Mouse (Mus musculus) CH12F3 (cell line): Measurements from ENCODE around the gene Pde4dip.

Experiments used
- in situ Hi-C: fragments of 300-500 bp; cut with MboI; formaldehyde crosslinking; loops from 2 replicates; pipeline ENCODE4 v1.14.3; 2020; ENCODE audit warnings: low sequenced_read_pairs

The Pde4dip gene

GRCm38 (mm10) chr3:97810334-97810733, 78.2 kb downstream of the Pde4dip start:
- in situ Hi-C loops = no loop called here

GRCm38 (mm10) chr3:97805559-97805958, 82.9 kb downstream of the Pde4dip start:
- in situ Hi-C loops = no loop called here

GRCm38 (mm10) chr3:97803675-97804074, 84.8 kb downstream of the Pde4dip start:
- in situ Hi-C loops = no loop called here

GRCm38 (mm10) chr3:97802927-97803326, 85.6 kb downstream of the Pde4dip start:
- in situ Hi-C loops = no loop called here

GRCm38 (mm10) chr3:97802297-97802696, 86.2 kb downstream of the Pde4dip start:
- in situ Hi-C loops = no loop called here

GRCm38 (mm10) chr3:97801178-97801699, 87.3 kb downstream of the Pde4dip start:
- in situ Hi-C loops = no loop called here

- in situ Hi-C loops = no loop called here
Measured at GRCm38 (mm10) chr3:97800657-97801056, 87.8 kb downstream of the Pde4dip start.

GRCm38 (mm10) chr3:97800004-97800403, 88.5 kb downstream of the Pde4dip start:
- in situ Hi-C loops = no loop called here

- in situ Hi-C loops = no loop called here
Measured at GRCm38 (mm10) chr3:97799267-97799666, 89.2 kb downstream of the Pde4dip start.

GRCm38 (mm10) chr3:97797371-97797770, 91.1 kb downstream of the Pde4dip start:
- in situ Hi-C loops = no loop called here

GRCm38 (mm10) chr3:97793995-97794394, 94.5 kb downstream of the Pde4dip start:
- in situ Hi-C loops = no loop called here

GRCm38 (mm10) chr3:97790150-97790549, 98.4 kb downstream of the Pde4dip start:
- in situ Hi-C loops = no loop called here

- in situ Hi-C loops = no loop called here
Measured at GRCm38 (mm10) chr3:97789317-97789716, 99.2 kb downstream of the Pde4dip start.

GRCm38 (mm10) chr3:97776195-97776594, 112.3 kb downstream of the Pde4dip start:
- in situ Hi-C loops = loop anchor here (10.0 kb wide), 1 partner anchor 119 kb away; no protein-coding TSS in a partner anchor

- in situ Hi-C loops = loop anchor here (10.0 kb wide), 1 partner anchor 119 kb away; no protein-coding TSS in a partner anchor
Measured at GRCm38 (mm10) chr3:97775742-97776141, 112.8 kb downstream of the Pde4dip start.

- in situ Hi-C loops = loop anchor here (10.0 kb wide), 1 partner anchor 120 kb away; no protein-coding TSS in a partner anchor
Measured at GRCm38 (mm10) chr3:97774861-97775260, 113.6 kb downstream of the Pde4dip start.

GRCm38 (mm10) chr3:97767771-97768762, 120.4 kb downstream of the Pde4dip start:
- in situ Hi-C loops = no loop called here

GRCm38 (mm10) chr3:97767041-97767770, 121.3 kb downstream of the Pde4dip start:
- in situ Hi-C loops = no loop called here

GRCm38 (mm10) chr3:97766459-97766858, 122.0 kb downstream of the Pde4dip start:
- in situ Hi-C loops = no loop called here

- in situ Hi-C loops = no loop called here
Measured at GRCm38 (mm10) chr3:97764152-97764551, 124.4 kb downstream of the Pde4dip start.

GRCm38 (mm10) chr3:97761951-97762350, 126.6 kb downstream of the Pde4dip start:
- in situ Hi-C loops = no loop called here
